Mouse (Mus musculus) midbrain, embryonic 15.5 days (tissue): Measurements from ENCODE around the gene Rere. TPM values are rescaled to one million over a fixed set of nuclear protein-coding genes. Genes with fewer than 3 reads are reported as not detected.
A peak's percentile ranks its signal among the peaks of the same experiment; 100 is the strongest.
"Not testable (repeated sequence)": the region's sequence is repeated elsewhere in the genome, so short reads cannot be mapped to it uniquely, and the experiment has no call there.

Experiments
- ATAC-seq: fragments of 200-750 bp; cut with Nextera tagmentation; replicated peaks from 2 replicates; pipeline ENCODE4 v1.8.0; 2017; ENCODE audit warnings: moderate TSS enrichment
- H3K27ac ChIP-seq: fragments of 300-500 bp; sonication (generic); 2 replicates; pipeline ENCODE4 v1.5.1; 2015; ENCODE audit warnings: mild to moderate bottlenecking, inconsistent platforms
- H3K27me3 ChIP-seq: fragments of 300-500 bp; sonication (generic); replicated peaks from 2 replicates; pipeline ENCODE4 v1.6.1; 2015; ENCODE audit warnings: inconsistent platforms
- H3K36me3 ChIP-seq: fragments of 300-500 bp; sonication (generic); replicated peaks from 2 replicates; pipeline ENCODE4 v1.6.1; 2015; ENCODE audit warnings: inconsistent platforms
- H3K4me1 ChIP-seq: fragments of 300-500 bp; sonication (generic); 2 replicates; pipeline ENCODE4 v1.6.1; 2015; ENCODE audit warnings: inconsistent platforms
- H3K4me2 ChIP-seq: fragments of 300-500 bp; sonication (generic); 2 replicates; pipeline ENCODE4 v1.6.1; 2015; ENCODE audit warnings: inconsistent platforms, mild to moderate bottlenecking, moderate library complexity
- H3K4me3 ChIP-seq: fragments of 300-500 bp; sonication (generic); 2 replicates; pipeline ENCODE4 v1.5.1; 2015; ENCODE audit warnings: mild to moderate bottlenecking, inconsistent platforms
- H3K9ac ChIP-seq: fragments of 300-500 bp; sonication (generic); 2 replicates; pipeline ENCODE4 v1.6.1; 2015; ENCODE audit warnings: mild to moderate bottlenecking, inconsistent platforms
- H3K9me3 ChIP-seq: fragments of 300-500 bp; sonication (generic); 2 replicates; pipeline ENCODE4 v1.6.1; 2016; ENCODE audit warnings: inconsistent platforms
- WGBS: fragments of 180-500 bp; shearing (Covaris S2); methylation state at CpG from one replicate; pipeline ENCODE4 v1.1.7; 2015; ENCODE audit warnings: mixed read lengths; 5-methylcytosine and 5-hydroxymethylcytosine counted together
- polyA plus RNA-seq: library from polyadenylated mRNA; unstranded; fragments of >200 nt; fragmentation: Nextera tagmentation; extraction: Ambion mirVana; gene quantifications from 2 replicates; pipeline ENCODE4 v1.2.1, GENCODE M21; 2015

Rere gene
- polyA plus RNA-seq, 1 experiment from 2014 or later: 37.4 TPM

DNA sequence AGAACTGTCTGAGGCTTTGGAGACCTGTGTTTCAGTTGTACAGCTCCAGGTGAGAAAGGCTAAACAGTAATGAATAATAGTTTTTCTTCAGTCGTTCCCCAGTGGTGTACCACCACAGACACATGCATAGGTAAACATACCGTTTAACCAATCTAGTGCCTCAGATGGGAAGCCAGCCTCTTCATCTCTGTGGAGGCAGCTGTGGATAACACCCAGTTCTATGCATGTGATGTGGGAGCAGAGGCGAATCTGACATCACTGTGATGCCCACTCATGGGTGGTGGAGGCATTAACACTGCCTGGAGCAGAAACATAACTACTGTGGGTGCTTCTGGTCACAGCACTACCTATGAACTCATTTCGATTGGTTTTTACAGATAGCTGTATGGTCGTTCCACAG, 314.5 kb downstream of the Rere start:
- WGBS: 90% methylated on average over 5 of the region's 5 CpGs
- H3K4me2 ChIP-seq: no peak overlapping the region
- no peak overlapping the region for H3K4me3 ChIP-seq
- H3K36me3 ChIP-seq: no peaks in the 10 kb centered on the region
- no peak for ATAC-seq
- H3K9me3 ChIP-seq: no peaks in the 10 kb centered on the region
- H3K9ac ChIP-seq: no peak overlapping the region
- H3K4me1 ChIP-seq: peaks cover 24% of the 10 kb centered on the region
- no peak overlapping the region for H3K27ac ChIP-seq
- no peaks in the 10 kb centered on the region for H3K27me3 ChIP-seq

DNA sequence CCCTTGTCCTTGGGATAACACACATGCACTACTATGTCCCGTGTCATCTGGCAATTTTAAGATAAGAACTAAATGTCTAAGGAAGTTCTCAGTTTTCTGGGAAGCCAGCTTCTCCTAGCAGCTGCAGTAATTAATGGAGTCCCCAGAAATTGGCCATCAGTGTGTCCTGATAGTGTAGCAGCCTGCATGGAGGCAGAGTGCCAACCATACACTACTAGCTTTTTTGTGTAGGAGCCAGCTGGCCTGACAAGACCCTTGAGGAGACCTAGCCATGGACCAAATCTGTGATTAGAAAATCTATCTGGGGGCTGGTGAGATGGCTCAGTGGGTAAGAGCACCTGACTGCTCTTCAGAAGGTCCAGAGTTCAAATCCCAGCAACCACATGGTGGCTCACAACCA, 317.2 kb downstream of the Rere start:
- no peak for ATAC-seq
- Histone ChIP-seq H3K36me3 (no peaks in the 10 kb centered on the region), H3K27ac (no peak overlapping the region), H3K4me3 (no peak overlapping the region), H3K27me3 (no peaks in the 10 kb centered on the region), H3K9me3 (no peaks in the 10 kb centered on the region), H3K4me2 (no peak overlapping the region), H3K4me1 (peaks cover 20% of the 10 kb centered on the region), H3K9ac (no peak overlapping the region)
- 80% methylated on average over 1 of the region's 1 CpGs for WGBS

DNA sequence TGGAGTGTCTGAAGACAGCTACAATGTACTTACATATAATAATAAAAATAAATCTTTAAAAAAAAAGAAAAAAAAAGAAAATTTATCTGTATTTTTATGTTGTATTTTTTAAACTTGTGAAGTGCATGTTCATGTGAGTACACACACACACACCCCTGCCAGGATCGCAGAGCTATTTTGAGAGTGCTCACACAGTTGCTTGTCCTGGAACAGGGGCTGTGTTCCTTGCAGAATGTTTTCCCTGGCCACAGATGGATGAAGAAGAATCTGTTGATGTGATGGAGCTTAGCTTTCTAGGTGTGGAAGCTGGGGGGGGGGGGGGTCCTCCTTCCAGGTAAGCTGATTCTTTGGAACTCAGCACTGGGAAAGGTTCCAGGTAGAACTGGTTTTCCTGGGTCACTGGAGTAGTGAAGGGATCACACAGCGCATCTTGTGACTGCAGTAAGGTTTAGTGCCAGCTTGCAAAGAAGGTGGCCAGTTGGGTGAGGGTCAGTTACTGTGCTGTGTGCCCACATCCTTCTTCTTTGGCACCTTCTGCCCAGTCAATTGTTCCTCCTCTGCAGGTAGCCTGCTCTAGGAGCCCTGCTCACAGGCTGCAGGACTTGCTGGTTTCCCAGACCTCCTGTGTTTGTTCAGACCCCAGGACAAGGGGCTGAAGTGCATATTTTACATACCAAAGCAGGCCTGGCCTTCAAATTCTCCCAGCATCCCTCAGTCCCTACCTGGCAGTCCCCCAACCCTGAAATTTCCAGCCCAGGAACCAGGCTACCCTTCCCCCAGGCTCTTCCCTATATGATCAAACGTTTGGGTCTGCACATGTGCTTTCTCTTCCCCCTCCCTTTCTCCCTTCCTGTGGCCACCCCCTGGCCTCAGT, 317.9 kb downstream of the Rere start:
- Histone ChIP-seq H3K27me3 (no peaks in the 10 kb centered on the region), H3K36me3 (no peaks in the 10 kb centered on the region), H3K9ac (no peak overlapping the region), H3K4me2 (no peak overlapping the region), H3K4me1 (peaks cover 21% of the 10 kb centered on the region), H3K9me3 (no peaks in the 10 kb centered on the region), H3K27ac (no peak overlapping the region; the same call in none of the 2 replicates), H3K4me3 (no peak overlapping the region)
- 70% methylated on average over 3 of the region's 3 CpGs for WGBS
- ATAC-seq: no peak

DNA sequence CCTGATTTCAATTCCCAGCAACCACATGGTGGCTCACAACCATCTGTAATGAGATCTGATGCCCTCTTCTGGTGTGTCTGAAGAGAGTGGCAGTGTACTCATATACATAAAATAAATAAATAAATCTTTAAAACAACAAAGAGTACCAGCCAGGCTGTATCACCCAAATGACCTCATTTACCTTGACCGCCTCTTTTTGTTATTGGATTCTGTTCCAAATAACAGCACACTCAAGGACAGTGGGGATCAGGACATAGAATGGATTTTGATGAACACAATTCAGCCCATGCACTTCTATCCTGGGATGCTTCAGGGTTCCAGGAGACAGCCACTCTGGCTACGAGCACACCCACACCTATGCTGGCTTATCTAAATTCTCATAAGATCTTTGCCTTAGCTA, 319.1 kb downstream of the Rere start:
- 90% methylated on average over 2 of the region's 2 CpGs for WGBS
- not testable (repeated sequence) for H3K36me3 ChIP-seq

DNA sequence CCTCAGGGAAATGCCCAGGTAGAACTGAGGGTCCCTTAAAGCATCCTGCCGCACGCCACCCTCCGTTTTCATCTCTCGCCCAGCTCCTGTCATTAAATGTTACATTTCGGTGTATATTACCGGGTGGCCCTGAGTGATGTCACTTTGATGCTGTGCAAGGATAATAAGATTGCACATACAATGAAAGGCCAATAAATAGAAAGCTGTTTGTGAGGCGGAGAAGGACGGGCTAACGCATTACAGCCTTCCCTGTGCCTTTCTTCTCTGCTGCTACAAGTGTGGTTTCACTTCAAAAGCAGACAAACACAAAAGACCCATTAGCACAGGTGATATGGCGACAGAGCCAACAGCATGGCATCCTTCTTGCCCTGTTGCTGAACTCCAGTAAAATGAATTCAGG, 320.0 kb downstream of the Rere start:
- H3K4me2 ChIP-seq: peak overlapping the region; percentile 21
- H3K9me3 ChIP-seq: no peaks in the 10 kb centered on the region
- H3K36me3 ChIP-seq: no peaks in the 10 kb centered on the region
- no peaks in the 10 kb centered on the region for H3K27me3 ChIP-seq
- H3K9ac ChIP-seq: no peak overlapping the region
- 47% methylated on average over 10 of the region's 10 CpGs for WGBS
- ATAC-seq: no peak
- no peak overlapping the region for H3K4me3 ChIP-seq
- H3K27ac ChIP-seq: peak overlapping the region; percentile 65
- peaks cover 37% of the 10 kb centered on the region for H3K4me1 ChIP-seq

More for the DNA sequence above, 319.1 kb downstream of the Rere start:
- H3K27me3 ChIP-seq, H3K4me3 ChIP-seq, H3K9me3 ChIP-seq, ATAC-seq, H3K9ac ChIP-seq, H3K27ac ChIP-seq, H3K4me2 ChIP-seq: not testable (repeated sequence)
- H3K4me1 ChIP-seq: peaks cover 27% of the 10 kb centered on the region

DNA sequence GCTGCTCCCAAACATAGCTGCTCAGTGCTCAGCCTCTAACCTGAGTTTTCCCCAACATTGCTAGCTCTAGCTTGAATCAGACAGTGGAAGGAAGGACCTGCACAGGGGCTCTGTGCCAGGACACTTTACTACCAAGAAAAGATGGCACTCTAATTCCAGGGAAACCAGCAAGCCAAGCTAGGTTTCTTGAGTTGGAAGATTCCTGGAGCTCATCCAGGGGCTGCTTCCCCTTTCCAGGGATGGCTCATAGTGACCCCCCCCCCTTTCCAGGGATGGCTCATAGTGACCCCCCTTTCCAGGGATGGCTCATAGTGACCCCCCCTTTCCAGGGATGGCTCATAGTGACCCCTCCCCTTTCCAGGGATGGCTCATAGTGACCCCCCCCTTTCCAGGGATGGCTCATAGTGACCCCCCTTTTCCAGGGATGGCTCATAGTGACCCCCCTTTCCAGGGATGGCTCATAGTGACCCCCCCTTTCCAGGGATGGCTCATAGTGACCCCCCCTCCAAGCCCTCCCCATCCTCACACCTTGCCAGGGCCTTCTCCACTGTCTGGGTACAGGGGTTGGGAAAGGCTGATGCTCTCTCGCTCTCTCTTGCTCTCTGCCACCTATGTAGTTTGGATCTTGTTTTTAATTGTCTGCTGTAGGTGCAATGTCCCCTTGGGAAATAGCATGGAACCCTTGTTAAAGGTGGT, 322.1 kb downstream of the Rere start:
- Histone ChIP-seq H3K9me3 (no peaks in the 10 kb centered on the region), H3K27ac (no peak overlapping the region), H3K36me3 (no peaks in the 10 kb centered on the region), H3K4me3 (no peak overlapping the region), H3K27me3 (no peaks in the 10 kb centered on the region), H3K4me1 (peaks cover 50% of the 10 kb centered on the region), H3K9ac (no peak overlapping the region), H3K4me2 (no peak overlapping the region)
- ATAC-seq: no peak
- 100% methylated on average over 1 of the region's 1 CpGs for WGBS

DNA sequence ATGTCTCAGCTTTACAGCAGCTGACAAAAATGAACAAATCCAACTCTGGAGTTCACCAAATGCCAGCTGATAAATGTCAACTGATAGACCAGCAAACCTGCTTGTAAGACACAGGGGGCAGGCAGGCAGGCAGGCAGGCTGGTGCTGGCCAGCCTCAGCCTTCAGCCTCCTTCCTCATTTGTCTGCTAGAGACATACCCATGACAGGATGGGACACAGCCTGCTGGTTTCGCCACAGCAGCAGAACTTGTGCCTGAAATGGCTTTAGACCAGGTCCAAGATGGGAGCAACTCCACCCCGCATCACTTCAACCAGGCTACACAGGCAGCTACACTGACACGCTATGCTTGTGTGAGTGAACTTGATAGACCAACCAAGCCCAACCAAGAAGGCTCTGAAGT, 324.4 kb downstream of the Rere start:
- Histone ChIP-seq H3K4me2 (no peak overlapping the region), H3K9ac (no peak overlapping the region), H3K27ac (peak overlapping the region; percentile 88), H3K4me1 (peaks cover 40% of the 10 kb centered on the region), H3K36me3 (0 out of 2 replicates have a peak, but pooled peaks cover 1% of the 10 kb centered on the region), H3K4me3 (no peak overlapping the region), H3K9me3 (no peaks in the 10 kb centered on the region), H3K27me3 (no peaks in the 10 kb centered on the region)
- no peak for ATAC-seq
- WGBS: 85% methylated on average over 3 of the region's 3 CpGs

DNA sequence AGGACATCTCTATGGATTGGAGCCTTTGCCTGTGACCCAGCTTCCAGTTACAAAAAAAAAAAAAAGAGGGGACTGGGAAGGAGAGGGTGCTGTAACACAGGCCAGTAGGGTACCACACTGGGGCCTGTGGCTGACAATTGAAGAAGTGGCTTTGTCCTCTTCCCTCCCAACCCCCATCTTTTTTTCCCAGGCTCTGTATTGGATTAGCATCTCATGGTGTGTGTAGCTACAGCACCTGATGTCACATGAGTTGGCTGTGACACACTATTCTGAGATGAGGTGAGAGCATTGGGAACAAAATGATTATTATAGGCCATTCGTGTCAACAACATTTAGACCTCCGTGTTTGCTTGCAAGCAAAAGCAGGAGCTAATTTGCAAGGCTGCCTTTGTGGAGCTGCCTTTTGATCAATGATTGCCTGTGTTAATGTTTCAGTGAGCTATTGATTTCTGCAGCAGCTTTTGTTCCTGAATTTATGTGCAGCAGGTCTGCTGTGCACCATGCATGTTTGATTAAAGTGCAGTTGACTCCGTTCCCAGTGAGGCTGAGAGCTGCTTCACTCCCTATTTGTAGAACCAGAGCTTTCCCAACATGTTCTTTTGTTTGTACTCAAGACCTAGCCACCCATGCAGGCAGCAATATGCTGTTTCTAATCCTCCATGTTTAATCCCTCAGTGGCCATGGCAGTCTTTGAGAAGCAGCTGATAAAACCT, 325.2 kb downstream of the Rere start:
- WGBS: 8% methylated on average over 3 of the region's 3 CpGs
- peak; percentile 65 for ATAC-seq
- H3K9ac ChIP-seq: 0 out of 2 replicates have a peak overlapping the region, but pooled peaks have one; percentile 15

DNA sequence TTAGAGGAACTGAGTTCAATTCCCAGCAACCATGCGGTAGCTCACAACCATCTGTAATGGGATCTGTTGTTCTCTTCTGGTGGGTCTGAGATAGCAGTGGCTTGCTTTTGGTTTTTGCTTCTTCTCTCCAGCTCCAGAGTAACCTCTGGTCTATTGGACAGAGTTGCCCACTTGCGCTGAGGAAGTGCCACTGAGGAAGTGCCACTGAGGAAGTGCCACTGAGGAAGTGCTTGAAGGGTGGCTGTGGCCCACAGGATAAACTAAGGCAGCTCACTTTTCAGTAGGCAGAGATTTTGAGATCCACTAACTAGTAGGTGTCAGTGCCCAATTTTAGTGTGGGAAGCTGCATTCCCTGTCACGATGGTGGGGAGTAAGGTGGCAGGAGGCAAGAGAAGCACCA, 327.2 kb downstream of the Rere start:
- Histone ChIP-seq H3K27ac (no peak overlapping the region), H3K4me2 (no peak overlapping the region), H3K9ac (no peak overlapping the region), H3K4me1 (peaks cover 31% of the 10 kb centered on the region), H3K4me3 (no peak overlapping the region), H3K27me3 (no peaks in the 10 kb centered on the region), H3K36me3 (peaks cover 17% of the 10 kb centered on the region; the same call in 1 of the 2 replicates), H3K9me3 (no peaks in the 10 kb centered on the region)
- WGBS: 100% methylated on average over 3 of the region's 3 CpGs
- ATAC-seq: no peak

More for the DNA sequence above, 325.2 kb downstream of the Rere start:
- Histone ChIP-seq H3K27ac (peak overlapping the region; percentile 88), H3K27me3 (no peaks in the 10 kb centered on the region), H3K9me3 (no peaks in the 10 kb centered on the region), H3K4me2 (no peak overlapping the region), H3K4me1 (peaks cover 34% of the 10 kb centered on the region), H3K4me3 (no peak overlapping the region), H3K36me3 (peaks cover 2% of the 10 kb centered on the region; the same call in 1 of the 2 replicates)

DNA sequence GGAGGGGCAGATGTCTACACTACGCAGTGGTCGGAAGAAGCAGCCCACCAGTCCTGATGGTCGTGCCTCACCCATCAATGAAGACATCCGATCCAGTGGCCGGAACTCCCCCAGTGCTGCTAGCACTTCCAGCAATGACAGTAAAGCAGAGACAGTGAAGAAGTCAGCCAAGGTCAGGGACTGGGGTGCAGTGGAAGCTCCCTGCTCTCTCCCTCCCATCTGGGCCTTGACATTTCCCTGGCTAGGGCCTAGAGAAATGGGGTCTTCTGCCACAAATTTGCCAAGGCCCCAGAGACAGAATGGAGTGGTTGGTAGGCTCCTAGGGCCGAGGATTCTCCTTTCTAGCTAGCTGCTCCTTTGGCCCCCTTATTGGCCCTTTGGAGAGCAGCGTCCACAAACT, 332.3 kb downstream of the Rere start:
- H3K27me3 ChIP-seq: no peaks in the 10 kb centered on the region
- no peak overlapping the region for H3K9ac ChIP-seq
- no peak overlapping the region for H3K4me3 ChIP-seq
- H3K4me2 ChIP-seq: no peak overlapping the region
- H3K9me3 ChIP-seq: no peaks in the 10 kb centered on the region
- WGBS: 91% methylated on average over 7 of the region's 7 CpGs
- peaks cover 54% of the 10 kb centered on the region for H3K36me3 ChIP-seq
- no peak for ATAC-seq
- no peaks in the 10 kb centered on the region for H3K4me1 ChIP-seq
- H3K27ac ChIP-seq: no peak overlapping the region

DNA sequence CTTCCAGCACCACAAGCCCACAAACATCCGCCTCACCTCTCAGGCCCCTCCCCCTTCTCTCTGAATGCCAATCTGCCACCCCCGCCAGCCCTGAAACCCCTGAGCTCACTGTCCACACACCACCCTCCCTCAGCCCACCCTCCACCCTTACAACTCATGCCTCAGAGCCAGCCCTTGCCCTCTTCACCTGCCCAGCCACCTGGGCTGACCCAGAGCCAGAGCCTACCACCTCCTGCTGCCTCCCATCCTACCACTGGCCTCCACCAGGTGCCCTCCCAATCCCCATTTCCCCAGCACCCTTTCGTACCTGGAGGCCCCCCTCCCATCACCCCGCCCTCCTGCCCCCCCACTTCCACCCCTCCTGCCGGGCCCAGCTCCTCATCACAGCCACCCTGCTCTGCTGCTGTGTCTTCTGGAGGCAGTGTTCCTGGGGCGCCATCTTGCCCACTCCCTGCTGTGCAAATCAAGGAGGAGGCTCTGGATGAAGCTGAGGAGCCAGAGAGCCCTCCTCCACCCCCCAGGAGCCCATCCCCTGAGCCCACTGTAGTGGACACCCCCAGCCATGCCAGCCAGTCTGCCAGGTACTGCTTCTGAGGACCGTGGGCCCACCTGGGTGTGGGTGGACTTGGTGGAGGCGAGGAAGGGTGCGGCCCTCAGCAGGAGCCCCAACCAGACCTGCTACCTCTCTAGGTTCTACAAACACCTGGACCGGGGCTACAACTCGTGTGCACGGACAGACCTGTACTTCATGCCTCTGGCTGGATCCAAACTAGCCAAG, 334.0 kb downstream of the Rere start:
- Histone ChIP-seq H3K27ac (peak overlapping the region; percentile 20; the same call in 1 of the 2 replicates), H3K4me1 (no peaks in the 10 kb centered on the region), H3K27me3 (no peaks in the 10 kb centered on the region), H3K9me3 (no peaks in the 10 kb centered on the region), H3K36me3 (peaks cover 58% of the 10 kb centered on the region), H3K4me2 (no peak overlapping the region), H3K4me3 (no peak overlapping the region), H3K9ac (no peak overlapping the region)
- WGBS: 89% methylated on average over 12 of the region's 12 CpGs
- ATAC-seq: no peak
